Mouse (Mus musculus): ENCODE results near the gene Adgre4. TPM values are rescaled to one million over a fixed set of nuclear protein-coding genes. Genes with fewer than 3 reads are reported as not detected.

Gene Adgre4
- polyA plus RNA-seq, 1 experiment, result 0.15 TPM

- H3K27ac ChIP-seq (ENCODE audit: insufficient read depth, low read length), result no peak overlapping the region
- TF ChIP-seq POLR2A (IDR thresholded peaks at IDR 0.05; ENCODE audit: extremely low read depth, insufficient read depth, low read length) (no peak), CTCF (IDR thresholded peaks at IDR 0.05; ENCODE audit: extremely low read depth, insufficient read depth, low read length) (no peak)
- no peak overlapping the region for H3K4me3 ChIP-seq (ENCODE audit: insufficient read depth, low read length)
- no peaks in the 10 kb centered on the region for H3K4me1 ChIP-seq (ENCODE audit: control insufficient read depth, insufficient read depth, low read length)
Observed at GRCm38 (mm10) chr17:55903087-55903486, 153.3 kb downstream of the Adgre4 start.

Other genes with a start within 250 kb of the Adgre4 start
- not detected in 2 replicates for gene Vmn2r118, start 124.8 kb upstream of the Adgre4 start, polyA plus RNA-seq (2012; rRNA removed)
- gene Pot1b, start 37.4 kb upstream of the Adgre4 start, polyA plus RNA-seq (2012; rRNA removed), result 6.6 and 7.1 TPM in 2 replicates
- gene Zfp119a, start 128.9 kb downstream of the Adgre4 start, polyA plus RNA-seq (2012; rRNA removed), result 3.0 and 3.8 TPM in 2 replicates
- gene Zfp959, start 142.1 kb downstream of the Adgre4 start, polyA plus RNA-seq (2012; rRNA removed), result 5.6 and 6.0 TPM in 2 replicates
- 2.5 and 3.2 TPM in 2 replicates for gene Zfp119b, start 199.5 kb downstream of the Adgre4 start, polyA plus RNA-seq (2012; rRNA removed)
- gene Ebi3, start 202.7 kb downstream of the Adgre4 start, polyA plus RNA-seq (2012; rRNA removed), result 2.1 and 2.3 TPM in 2 replicates
- 9.1 and 11.0 TPM in 2 replicates for gene Yju2, start 209.1 kb downstream of the Adgre4 start, polyA plus RNA-seq (2012; rRNA removed)
- 74.8 and 83.5 TPM in 2 replicates for gene Shd, start 220.5 kb downstream of the Adgre4 start, polyA plus RNA-seq (2012; rRNA removed)
- 76.7 and 91.0 TPM in 2 replicates for gene Fsd1, start 236.5 kb downstream of the Adgre4 start, polyA plus RNA-seq (2012; rRNA removed)